Mouse (Mus musculus): ENCODE results near the gene Dusp16.

DNA sequence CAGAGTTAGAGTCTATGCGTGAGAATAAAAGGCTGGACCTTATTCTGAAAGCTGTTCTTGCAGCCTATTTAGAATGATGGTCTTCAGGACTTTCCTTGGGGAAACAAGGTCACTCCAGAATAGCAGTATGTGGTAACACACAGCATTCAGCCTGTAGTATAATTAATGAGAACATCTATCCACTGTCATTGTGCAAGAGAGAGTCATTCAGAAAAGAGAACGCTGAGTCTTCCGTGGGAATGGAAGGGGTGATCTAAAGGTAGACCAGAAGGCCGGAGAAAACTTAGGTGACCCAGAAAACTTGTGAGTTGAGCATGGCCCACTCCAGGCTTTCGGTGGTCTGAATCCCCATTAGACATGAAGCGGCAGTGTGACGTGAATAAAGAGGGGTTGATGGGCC is 90.2 kb downstream of the Dusp16 start:
- TF ChIP-seq CTCF (IDR thresholded peaks at IDR 0.05; ENCODE audit: extremely low read depth, insufficient read depth, insufficient read length, insufficient replicate concordance) (no peak), POLR2A (IDR thresholded peaks at IDR 0.05; ENCODE audit: low read depth, low read length) (no peak)

Measured in spleen, adult 2 months (tissue).